Mouse (Mus musculus) urinary bladder, postnatal 14 days (tissue): Measurements from ENCODE around the gene Rad51b.

Experiments used
- DNase-seq: peaks from one replicate; pipeline ENCODE4 v3.0.0; 2021; ENCODE audit warnings: low spot score

Rad51b gene

GRCm38 (mm10) chr12:79838181-79838961 is 541.3 kb downstream of the Rad51b start:
- peak; percentile 72 for DNase-seq

GRCm38 (mm10) chr12:79839096-79839941 is 542.2 kb downstream of the Rad51b start:
- DNase-seq: no peak

GRCm38 (mm10) chr12:79840465-79840864 is 543.4 kb downstream of the Rad51b start:
- DNase-seq: no peak

- DNase-seq: no peak
These were observed 544.2 kb downstream of the Rad51b start for GRCm38 (mm10) chr12:79841248-79841647.

GRCm38 (mm10) chr12:79842319-79842718 is 545.2 kb downstream of the Rad51b start:
- no peak for DNase-seq

- no peak for DNase-seq
These were observed 545.9 kb downstream of the Rad51b start for GRCm38 (mm10) chr12:79843002-79843401.

- no peak for DNase-seq
These were observed 546.4 kb downstream of the Rad51b start for GRCm38 (mm10) chr12:79843496-79843895.

GRCm38 (mm10) chr12:79846247-79847151 is 549.4 kb downstream of the Rad51b start:
- DNase-seq: no peak

GRCm38 (mm10) chr12:79848539-79848938 is 551.5 kb downstream of the Rad51b start:
- peak; percentile 66 for DNase-seq

- no peak for DNase-seq
These were observed 552.9 kb downstream of the Rad51b start for GRCm38 (mm10) chr12:79850021-79850420.

GRCm38 (mm10) chr12:79851898-79852297 is 554.8 kb downstream of the Rad51b start:
- DNase-seq: no peak

GRCm38 (mm10) chr12:79852606-79853005 is 555.5 kb downstream of the Rad51b start:
- no peak for DNase-seq

GRCm38 (mm10) chr12:79853901-79854490 is 556.9 kb downstream of the Rad51b start:
- no peak for DNase-seq

- DNase-seq: no peak
These were observed 557.4 kb downstream of the Rad51b start for GRCm38 (mm10) chr12:79854507-79854906.

GRCm38 (mm10) chr12:79856116-79856909 is 559.2 kb downstream of the Rad51b start:
- peak; percentile 79 for DNase-seq

GRCm38 (mm10) chr12:79857704-79858103 is 560.6 kb downstream of the Rad51b start:
- no peak for DNase-seq

- DNase-seq: no peak
These were observed 561.3 kb downstream of the Rad51b start for GRCm38 (mm10) chr12:79858336-79858735.

- peak; percentile 71 for DNase-seq
These were observed 562.5 kb downstream of the Rad51b start for GRCm38 (mm10) chr12:79859354-79860247.

- DNase-seq: no peak
These were observed 563.1 kb downstream of the Rad51b start for GRCm38 (mm10) chr12:79860248-79860555.
